Mouse (Mus musculus): ENCODE data around the gene Prss42. TPM values are rescaled to one million over a fixed set of nuclear protein-coding genes. Genes with fewer than 3 reads are reported as not detected.

Prss42 gene
- polyA plus RNA-seq, 1 experiment from 2014 or later: not detected

DNA sequence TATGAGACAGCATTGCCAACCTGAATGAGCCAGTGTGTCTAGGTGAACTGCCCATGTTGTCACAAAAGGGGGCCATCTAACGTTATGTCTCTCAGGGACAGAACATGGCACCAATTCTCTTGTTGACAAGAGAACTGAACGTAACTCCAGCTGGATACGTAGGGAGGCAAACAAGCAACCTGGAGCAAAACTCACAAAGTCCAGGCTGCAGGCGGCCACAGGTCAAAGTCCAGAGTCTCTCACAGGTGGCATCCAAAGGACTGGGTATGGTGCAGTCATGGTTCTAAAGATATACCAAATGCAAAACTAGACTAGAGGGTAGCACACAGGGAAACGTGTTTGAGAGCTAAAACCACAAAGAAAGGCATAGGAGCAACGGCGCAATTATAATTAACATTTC is 23.5 kb downstream of the Prss42 start:
- Histone ChIP-seq H3K27me3 (ENCODE audit: control insufficient read depth, insufficient read depth, low read length) (peaks cover 4% of the 10 kb centered on the region; the same call in 1 of the 2 replicates), H3K36me3 (ENCODE audit: control insufficient read depth, insufficient read depth, low read length) (no peaks in the 10 kb centered on the region), H3K9ac (ENCODE audit: low read length) (no peak overlapping the region), H3K4me3 (ENCODE audit: control insufficient read depth in 1 of 2, insufficient read depth in 1 of 2, low read depth in 1 of 2, low read length in 2 of 2) (no peak overlapping the region), H3K4me2 (ENCODE audit: low read length) (no peak overlapping the region), H3K27ac (replicated peaks in 1 of 2; ENCODE audit: control insufficient read depth in 1 of 2, insufficient read depth in 1 of 2, low read depth in 2 of 2, low read length in 2 of 2) (no peak overlapping the region), H3K9me3 (ENCODE audit: control insufficient read depth, low read length) (no peaks in the 10 kb centered on the region), H3K4me1 (ENCODE audit: control insufficient read depth in 2 of 2, insufficient read depth in 2 of 2, low read length in 2 of 2) (no peaks in the 10 kb centered on the region)
- ATAC-seq (ENCODE audit: insufficient number of reproducible peaks, insufficient read depth, low FRiP score, low read depth): no peak
- 81% methylated on average over 7 of the region's 7 CpGs for WGBS

DNA sequence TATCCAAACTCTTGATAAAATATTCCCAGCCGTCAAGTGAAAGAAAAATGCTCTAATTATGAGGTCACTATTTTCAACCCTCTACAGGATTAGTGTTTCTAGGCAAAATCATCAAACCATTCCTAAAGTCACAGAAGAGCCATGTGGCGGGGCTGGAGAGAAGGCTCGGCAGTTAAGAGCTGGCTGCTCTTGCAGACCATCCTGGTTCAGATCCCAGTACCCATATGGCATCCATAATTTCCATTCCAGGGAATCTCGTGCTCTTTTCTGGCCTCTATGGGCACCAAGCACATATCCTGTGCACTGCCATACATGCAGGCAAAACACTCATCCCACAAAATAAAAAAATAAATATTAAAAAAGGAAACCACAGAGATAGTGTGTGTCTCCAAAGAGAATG is 27.5 kb downstream of the Prss42 start:
- Histone ChIP-seq H3K27ac (replicated peaks in 1 of 2; ENCODE audit: control insufficient read depth in 1 of 2, insufficient read depth in 1 of 2, low read depth in 2 of 2, low read length in 2 of 2) (no peak overlapping the region), H3K4me3 (ENCODE audit: control insufficient read depth in 1 of 2, insufficient read depth in 1 of 2, low read depth in 1 of 2, low read length in 2 of 2) (no peak overlapping the region), H3K4me1 (ENCODE audit: control insufficient read depth in 2 of 2, insufficient read depth in 2 of 2, low read length in 2 of 2) (no peaks in the 10 kb centered on the region; a peak in 1 of 4 replicates), H3K9ac (ENCODE audit: low read length) (no peak overlapping the region), H3K9me3 (ENCODE audit: control insufficient read depth, low read length) (no peaks in the 10 kb centered on the region), H3K4me2 (ENCODE audit: low read length) (no peak overlapping the region), H3K36me3 (ENCODE audit: control insufficient read depth, insufficient read depth, low read length) (no peaks in the 10 kb centered on the region), H3K27me3 (ENCODE audit: control insufficient read depth, insufficient read depth, low read length) (peaks cover 3% of the 10 kb centered on the region; the same call in 1 of the 2 replicates)
- 63% methylated on average over 4 of the region's 4 CpGs for WGBS
- ATAC-seq (ENCODE audit: insufficient number of reproducible peaks, insufficient read depth, low FRiP score, low read depth): no peak

DNA sequence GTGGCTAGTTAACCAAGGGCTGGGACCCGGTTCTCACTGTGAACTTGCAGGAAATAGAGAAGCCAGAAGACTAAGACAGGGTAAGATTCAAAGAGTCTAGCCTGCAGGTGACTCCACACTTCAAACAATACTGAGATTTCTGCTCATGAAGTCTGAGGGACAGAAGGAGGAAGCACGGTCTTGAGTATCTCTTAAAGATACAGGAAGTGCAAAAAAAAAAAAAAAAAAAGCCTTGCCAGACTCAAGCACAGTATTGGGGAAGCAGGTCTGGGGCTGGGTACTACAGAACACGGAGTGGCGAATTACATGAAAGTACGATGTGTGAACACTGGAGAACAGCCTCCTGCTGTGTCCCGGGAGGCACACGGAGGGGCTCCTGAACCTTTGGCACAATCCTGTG is 27.9 kb downstream of the Prss42 start:
- ATAC-seq (ENCODE audit: insufficient number of reproducible peaks, insufficient read depth, low FRiP score, low read depth): no peak
- no peaks in the 10 kb centered on the region for H3K9me3 ChIP-seq (ENCODE audit: control insufficient read depth, low read length)
- no peak overlapping the region for H3K27ac ChIP-seq (replicated peaks in 1 of 2; ENCODE audit: control insufficient read depth in 1 of 2, insufficient read depth in 1 of 2, low read depth in 2 of 2, low read length in 2 of 2)
- H3K4me3 ChIP-seq (ENCODE audit: control insufficient read depth in 1 of 2, insufficient read depth in 1 of 2, low read depth in 1 of 2, low read length in 2 of 2): no peak overlapping the region
- no peaks in the 10 kb centered on the region for H3K36me3 ChIP-seq (ENCODE audit: control insufficient read depth, insufficient read depth, low read length)
- H3K27me3 ChIP-seq (ENCODE audit: control insufficient read depth, insufficient read depth, low read length): peaks cover 3% of the 10 kb centered on the region; the same call in 1 of the 2 replicates
- no peak overlapping the region for H3K4me2 ChIP-seq (ENCODE audit: low read length)
- no peaks in the 10 kb centered on the region; a peak in 1 of 4 replicates for H3K4me1 ChIP-seq (ENCODE audit: control insufficient read depth in 2 of 2, insufficient read depth in 2 of 2, low read length in 2 of 2)
- no peak overlapping the region for H3K9ac ChIP-seq (ENCODE audit: low read length)
- 66% methylated on average over 7 of the region's 7 CpGs for WGBS

DNA sequence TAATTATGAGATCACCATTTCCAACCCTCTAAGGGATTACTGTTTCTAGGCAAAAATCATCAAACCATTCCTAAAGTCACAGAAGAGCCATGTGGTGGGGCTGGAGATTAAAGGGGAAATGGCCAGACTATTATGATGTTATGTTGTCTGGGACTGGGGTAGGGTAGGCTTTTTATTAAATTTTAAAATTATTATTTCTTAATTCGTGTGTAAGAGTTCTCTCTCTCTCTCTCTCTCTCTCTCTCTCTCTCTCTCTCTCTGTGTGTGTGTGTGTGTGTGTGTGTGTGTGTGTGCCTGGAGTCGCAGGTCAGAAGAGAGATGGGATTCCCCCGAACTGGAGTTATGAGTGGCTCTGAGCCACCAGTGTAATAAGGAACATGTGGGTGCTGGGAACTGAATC is 28.4 kb downstream of the Prss42 start, which contains the start of gene Prss43:
Gene Prss43 (plus strand): TSS at position 301 of the 400 bp plus-strand sequence.
- Histone ChIP-seq H3K27ac (replicated peaks in 1 of 2; ENCODE audit: control insufficient read depth in 1 of 2, insufficient read depth in 1 of 2, low read depth in 2 of 2, low read length in 2 of 2) (no peak within 1 kb of the TSS), H3K9me3 (ENCODE audit: control insufficient read depth, low read length) (no peaks in the 10 kb centered on the region), H3K4me1 (ENCODE audit: control insufficient read depth in 2 of 2, insufficient read depth in 2 of 2, low read length in 2 of 2) (no peaks in the 10 kb centered on the region; a peak in 1 of 4 replicates), H3K36me3 (ENCODE audit: control insufficient read depth, insufficient read depth, low read length) (no peaks in the 10 kb centered on the region), H3K9ac (ENCODE audit: low read length) (no peak within 1 kb of the TSS), H3K27me3 (ENCODE audit: control insufficient read depth, insufficient read depth, low read length) (peaks cover 3% of the 10 kb centered on the region; the same call in 1 of the 2 replicates), H3K4me3 (ENCODE audit: control insufficient read depth in 1 of 2, insufficient read depth in 1 of 2, low read depth in 1 of 2, low read length in 2 of 2) (no peak within 1 kb of the TSS), H3K4me2 (ENCODE audit: low read length) (no peak within 1 kb of the TSS)
- 61% methylated on average over 3 of the region's 3 CpGs for WGBS
- ATAC-seq (ENCODE audit: insufficient number of reproducible peaks, insufficient read depth, low FRiP score, low read depth): no peak

DNA sequence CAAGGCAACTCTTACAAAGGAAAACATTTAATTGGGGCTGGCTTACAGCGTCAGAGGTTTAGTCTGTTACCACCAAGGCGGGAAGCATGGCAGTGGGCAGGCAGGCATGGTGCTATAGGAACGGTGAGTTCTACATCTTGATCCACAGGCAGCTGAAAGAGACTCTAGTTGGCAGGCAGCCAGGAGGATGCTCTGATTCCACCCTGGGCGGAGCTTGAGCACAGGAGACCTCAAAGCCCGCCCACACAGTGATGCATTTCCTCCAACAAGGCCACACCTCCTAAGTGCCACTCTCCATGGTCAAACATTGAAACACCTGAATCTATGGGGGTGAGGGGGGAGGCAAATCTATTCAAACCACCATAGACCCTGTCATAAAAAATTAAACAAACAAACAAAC is 35.1 kb downstream of the Prss42 start:
- Histone ChIP-seq H3K9me3 (ENCODE audit: control insufficient read depth, low read length) (no peaks in the 10 kb centered on the region), H3K27ac (replicated peaks in 1 of 2; ENCODE audit: control insufficient read depth in 1 of 2, insufficient read depth in 1 of 2, low read depth in 2 of 2, low read length in 2 of 2) (no peak overlapping the region)
- 70% methylated on average over 5 of the region's 5 CpGs for WGBS

DNA sequence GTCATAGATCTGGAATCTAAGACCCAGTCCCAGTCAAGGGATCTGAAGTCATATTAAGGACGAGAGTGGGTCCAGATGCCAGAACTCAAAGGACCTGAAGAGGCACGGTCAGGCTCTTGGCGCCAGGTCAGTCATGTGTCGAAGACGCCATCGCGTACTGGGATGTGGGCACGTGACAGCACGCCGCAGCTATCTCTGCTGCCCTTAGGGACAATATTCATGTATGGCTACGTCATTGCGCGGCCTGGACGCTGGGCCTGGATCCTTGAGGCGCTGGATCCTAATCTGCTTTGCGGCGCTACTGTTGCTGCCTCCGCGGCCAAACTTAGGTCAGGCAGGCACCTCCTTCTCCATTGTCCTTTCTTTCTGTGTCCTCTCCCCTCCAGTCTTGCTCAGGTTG is 36.4 kb downstream of the Prss42 start, which contains the start of gene Prss45:
Gene Prss45 (plus strand): TSS at position 178 of the 400 bp plus-strand sequence.
- Histone ChIP-seq H3K27me3 (ENCODE audit: control insufficient read depth, insufficient read depth, low read length) (no peaks in the 10 kb centered on the region; the same call in 1 of the 2 replicates), H3K9ac (ENCODE audit: low read length) (no peak within 1 kb of the TSS), H3K27ac (replicated peaks in 1 of 2; ENCODE audit: control insufficient read depth in 1 of 2, insufficient read depth in 1 of 2, low read depth in 2 of 2, low read length in 2 of 2) (no peak within 1 kb of the TSS), H3K4me1 (ENCODE audit: control insufficient read depth in 2 of 2, insufficient read depth in 2 of 2, low read length in 2 of 2) (no peaks in the 10 kb centered on the region), H3K36me3 (ENCODE audit: control insufficient read depth, insufficient read depth, low read length) (no peaks in the 10 kb centered on the region), H3K4me3 (ENCODE audit: control insufficient read depth in 1 of 2, insufficient read depth in 1 of 2, low read depth in 1 of 2, low read length in 2 of 2) (no peak within 1 kb of the TSS), H3K4me2 (ENCODE audit: low read length) (peak within 1 kb of the TSS; percentile 27), H3K9me3 (ENCODE audit: control insufficient read depth, low read length) (no peaks in the 10 kb centered on the region)
- ATAC-seq (ENCODE audit: insufficient number of reproducible peaks, insufficient read depth, low FRiP score, low read depth): no peak
- 70% methylated on average over 19 of the region's 19 CpGs for WGBS

More for the DNA sequence above, 35.1 kb downstream of the Prss42 start:
- H3K9ac ChIP-seq (ENCODE audit: low read length): no peak overlapping the region
- no peaks in the 10 kb centered on the region; the same call in 1 of the 2 replicates for H3K27me3 ChIP-seq (ENCODE audit: control insufficient read depth, insufficient read depth, low read length)
- H3K36me3 ChIP-seq (ENCODE audit: control insufficient read depth, insufficient read depth, low read length): no peaks in the 10 kb centered on the region
- no peak overlapping the region for H3K4me2 ChIP-seq (ENCODE audit: low read length)
- no peak overlapping the region for H3K4me3 ChIP-seq (ENCODE audit: control insufficient read depth in 1 of 2, insufficient read depth in 1 of 2, low read depth in 1 of 2, low read length in 2 of 2)
- no peak for ATAC-seq (ENCODE audit: insufficient number of reproducible peaks, insufficient read depth, low FRiP score, low read depth)
- H3K4me1 ChIP-seq (ENCODE audit: control insufficient read depth in 2 of 2, insufficient read depth in 2 of 2, low read length in 2 of 2): no peaks in the 10 kb centered on the region; a peak in 1 of 4 replicates

DNA sequence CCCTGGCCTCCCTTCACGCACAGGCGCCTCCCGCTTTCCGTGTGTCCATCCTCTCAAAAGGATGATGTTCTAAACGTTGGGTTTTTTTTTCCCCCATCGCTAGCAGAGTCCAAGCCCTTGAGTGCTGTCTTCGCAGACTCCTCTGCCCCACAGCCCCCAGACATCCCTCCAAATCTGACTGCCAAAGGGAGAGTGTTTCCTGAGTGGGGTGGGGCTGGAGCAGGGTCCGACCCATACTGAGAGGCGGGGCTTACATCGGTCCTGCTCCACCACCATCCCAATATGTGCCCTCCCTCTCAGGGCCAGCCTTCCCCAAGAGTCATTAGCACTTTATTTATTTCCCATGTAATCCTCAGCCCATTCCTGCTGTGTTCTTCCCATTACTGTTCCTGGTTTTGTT is 37.0 kb downstream of the Prss42 start:
- Histone ChIP-seq H3K4me2 (ENCODE audit: low read length) (peak overlapping the region; percentile 27), H3K9me3 (ENCODE audit: control insufficient read depth, low read length) (no peaks in the 10 kb centered on the region), H3K9ac (ENCODE audit: low read length) (no peak overlapping the region), H3K27me3 (ENCODE audit: control insufficient read depth, insufficient read depth, low read length) (no peaks in the 10 kb centered on the region; the same call in 1 of the 2 replicates), H3K36me3 (ENCODE audit: control insufficient read depth, insufficient read depth, low read length) (no peaks in the 10 kb centered on the region), H3K4me3 (ENCODE audit: control insufficient read depth in 1 of 2, insufficient read depth in 1 of 2, low read depth in 1 of 2, low read length in 2 of 2) (no peak overlapping the region), H3K4me1 (ENCODE audit: control insufficient read depth in 2 of 2, insufficient read depth in 2 of 2, low read length in 2 of 2) (no peaks in the 10 kb centered on the region), H3K27ac (replicated peaks in 1 of 2; ENCODE audit: control insufficient read depth in 1 of 2, insufficient read depth in 1 of 2, low read depth in 2 of 2, low read length in 2 of 2) (no peak overlapping the region)
- 19% methylated on average over 10 of the region's 10 CpGs for WGBS
- ATAC-seq (ENCODE audit: insufficient number of reproducible peaks, insufficient read depth, low FRiP score, low read depth): no peak

DNA sequence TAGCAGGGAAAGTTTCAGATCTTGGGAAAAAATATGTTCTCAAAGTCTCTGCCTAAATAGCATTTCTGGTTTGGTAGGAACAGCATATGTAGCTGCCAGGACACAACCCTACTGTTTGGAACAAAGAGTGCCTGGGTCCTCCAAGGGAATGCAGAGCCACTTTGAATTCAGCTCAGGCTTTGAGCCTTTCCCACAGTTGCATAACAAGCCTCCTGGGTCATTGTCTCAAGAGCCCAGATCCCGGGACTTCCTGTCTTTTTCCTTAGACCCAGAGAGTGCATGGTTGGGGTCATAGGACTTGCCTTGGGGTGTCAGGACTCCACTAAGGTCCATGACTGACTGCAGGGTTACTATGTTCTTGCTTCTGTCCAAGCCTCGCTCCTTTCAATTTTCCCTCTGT is 38.1 kb downstream of the Prss42 start:
- ATAC-seq (ENCODE audit: insufficient number of reproducible peaks, insufficient read depth, low FRiP score, low read depth): no peak
- Histone ChIP-seq H3K9me3 (ENCODE audit: control insufficient read depth, low read length) (no peaks in the 10 kb centered on the region), H3K27ac (replicated peaks in 1 of 2; ENCODE audit: control insufficient read depth in 1 of 2, insufficient read depth in 1 of 2, low read depth in 2 of 2, low read length in 2 of 2) (no peak overlapping the region), H3K9ac (ENCODE audit: low read length) (no peak overlapping the region), H3K36me3 (ENCODE audit: control insufficient read depth, insufficient read depth, low read length) (no peaks in the 10 kb centered on the region), H3K4me3 (ENCODE audit: control insufficient read depth in 1 of 2, insufficient read depth in 1 of 2, low read depth in 1 of 2, low read length in 2 of 2) (no peak overlapping the region), H3K4me1 (ENCODE audit: control insufficient read depth in 2 of 2, insufficient read depth in 2 of 2, low read length in 2 of 2) (no peaks in the 10 kb centered on the region), H3K27me3 (ENCODE audit: control insufficient read depth, insufficient read depth, low read length) (no peaks in the 10 kb centered on the region; the same call in 1 of the 2 replicates), H3K4me2 (ENCODE audit: low read length) (no peak overlapping the region)
- WGBS: 67% methylated on average over 2 of the region's 2 CpGs

All from heart, embryonic 14.5 days (tissue).